Comparison of ENCODE assay signal across 8 mouse cellular contexts in genomic region chr10:85184201-85184963, GRCm38 (mm10). TPM values are rescaled to one million over a fixed set of nuclear protein-coding genes. Genes with fewer than 3 reads are reported as not detected.
DNase-seq lines count a peak whose midpoint lies in the region; ATAC-seq and TF ChIP-seq lines count a peak whose summit lies in the region.

No protein-coding gene starts in this region.

- H3K79me3 ChIP-seq in C2C12 (ENCODE audit: low read depth): no peaks in the 10 kb centered on the region

- under 1% methylated on average over 95 of the region's 95 CpGs for WGBS in liver, embryonic 16.5 days (ENCODE audit: insufficient replicate concordance)
- under 1% methylated on average over 87 of the region's 95 CpGs for WGBS in neural tube, embryonic 11.5 days

- no peaks in the 10 kb centered on the region for H3K36me3 ChIP-seq in C2C12 (ENCODE audit: control insufficient read depth, insufficient read depth)
- no peaks in the 10 kb centered on the region for H3K36me3 ChIP-seq in liver, embryonic 16.5 days (ENCODE audit: control insufficient read depth, insufficient read depth)
- H3K36me3 ChIP-seq in neural tube, embryonic 11.5 days (ENCODE audit: control insufficient read depth, insufficient read depth, low read length): no peaks in the 10 kb centered on the region

- H3K79me2 ChIP-seq in C2C12 (ENCODE audit: control insufficient read depth, insufficient read depth): no peaks in the 10 kb centered on the region

- peak; percentile 43 for DNase-seq in adrenal gland, adult 8-10 months
- DNase-seq in embryo, embryonic 11.5 days (ENCODE audit: low read depth, low spot score): peak; percentile 14
- peak; percentile 40 to 64 for DNase-seq in heart, adult 18-20 months
- peak; percentile 21 to 22 for DNase-seq in kidney, adult 8-10 months
- DNase-seq in neural tube, embryonic 11.5 days (ENCODE audit: low spot score): peak; percentile 62
- peak; percentile 67 for DNase-seq in testis, postnatal 10 days (ENCODE audit: low spot score)

- H3K9ac ChIP-seq in liver, embryonic 16.5 days (ENCODE audit: low read depth, low read length): peak overlapping the region; percentile 67
- peak overlapping the region; percentile 79 for H3K9ac ChIP-seq in neural tube, embryonic 11.5 days (ENCODE audit: low read length)

- H3ac ChIP-seq in C2C12 (ENCODE audit: control insufficient read depth, insufficient read length, low read depth): peak overlapping the region; percentile 91

- H3K27ac ChIP-seq in liver, embryonic 16.5 days (ENCODE audit: low read length): no peak overlapping the region
- H3K27ac ChIP-seq in neural tube, embryonic 11.5 days (ENCODE audit: low read depth, low read length): peak overlapping the region; percentile 72; the same call in 1 of the 2 replicates

- no peaks in the 10 kb centered on the region for H3K9me3 ChIP-seq in liver, embryonic 16.5 days (replicated peaks; ENCODE audit: control insufficient read depth, low read length)
- H3K9me3 ChIP-seq in neural tube, embryonic 11.5 days (ENCODE audit: control insufficient read depth, low read length): no peaks in the 10 kb centered on the region

- H3K4me2 ChIP-seq in liver, embryonic 16.5 days (ENCODE audit: low read depth, low read length): peak overlapping the region; percentile 79
- peak overlapping the region; percentile 99 for H3K4me2 ChIP-seq in neural tube, embryonic 11.5 days (ENCODE audit: low read depth)

- no peaks in the 10 kb centered on the region for H3K27me3 ChIP-seq in C2C12 (ENCODE audit: control insufficient read depth, insufficient read depth, insufficient read length)
- H3K27me3 ChIP-seq in liver, embryonic 16.5 days (ENCODE audit: control insufficient read depth, insufficient read depth, low read depth, low read length): peaks cover 17% of the 10 kb centered on the region
- no peaks in the 10 kb centered on the region for H3K27me3 ChIP-seq in neural tube, embryonic 11.5 days (ENCODE audit: control insufficient read depth, insufficient read depth, low read length)

- H3K4me1 ChIP-seq in liver, embryonic 16.5 days (ENCODE audit: control insufficient read depth, low read depth, low read length): no peaks in the 10 kb centered on the region; the same call in 1 of the 2 replicates
- H3K4me1 ChIP-seq in neural tube, embryonic 11.5 days (ENCODE audit: control insufficient read depth, insufficient read depth, low read length): no peaks in the 10 kb centered on the region

- TF ChIP-seq CTCF in C2C12 (IDR thresholded peaks at IDR 0.05; ENCODE audit: control insufficient read depth, insufficient read depth, insufficient read length): peak; percentile 14

- ATAC-seq in liver, embryonic 16.5 days (ENCODE audit: low read depth): peak; percentile 3; the same call in 1 of the 2 replicates
- peak; percentile 43 for ATAC-seq in neural tube, embryonic 11.5 days (ENCODE audit: insufficient read depth, low FRiP score, low TSS enrichment)

- peak overlapping the region; percentile 48 for H3K4me3 ChIP-seq in C2C12 (ENCODE audit: insufficient read depth, poor library complexity, severe bottlenecking)
- H3K4me3 ChIP-seq in liver, embryonic 16.5 days (ENCODE audit: low read depth, low read length): peak overlapping the region; percentile 72
- peak overlapping the region; percentile 87 for H3K4me3 ChIP-seq in neural tube, embryonic 11.5 days (ENCODE audit: low read depth, low read length)

TF ChIP-seq in C2C12, 6 proteins besides CTCF, POLR2A, EP300 and RAD21:
- no peak for TF ChIP-seq MYOD1 (IDR thresholded peaks at IDR 0.05; ENCODE audit: control insufficient read depth, insufficient read length, low read depth)
- TF ChIP-seq USF1 (IDR thresholded peaks at IDR 0.05; ENCODE audit: low read depth): no peak
- TF ChIP-seq MYOG (IDR thresholded peaks at IDR 0.05; ENCODE audit: control insufficient read depth, extremely low read depth, insufficient read length): no peak
- TF ChIP-seq MAX (IDR thresholded peaks at IDR 0.05): no peak
- no peak for TF ChIP-seq FOSL1 (IDR thresholded peaks at IDR 0.05; ENCODE audit: insufficient read depth, low read length, poor library complexity, severe bottlenecking)
- TF ChIP-seq CEBPB (IDR thresholded peaks at IDR 0.05; ENCODE audit: low read depth): no peak
TF ChIP-seq in C2C12: peak in this region for 0.

RNA-seq across cellular contexts. Expression of gene Cry1, which starts 0.5 kb away (rescaled TPM):
- 6.5 TPM for polyA plus RNA-seq in C2C12 (2012; fragmentation: generic; extraction: Trizol)
- 10 to 100 TPM in 2 of 4 experiments, 1 to 10 TPM in 2; 6.5 to 13.4 (median 9.2) TPM for total RNA-seq in adrenal gland, adult 8-10 months (2022)
- 10 to 100 TPM in 1 of 2 experiments, 1 to 10 TPM in 1; 9.2 to 10.8 TPM for total RNA-seq in heart, adult 18-20 months (2021)
- polyA plus RNA-seq in liver, embryonic 16.5 days (2015; fragmentation: Nextera tagmentation; extraction: Ambion mirVana): 5.7 and 6.0 TPM in 2 replicates
- polyA plus RNA-seq in neural tube, embryonic 11.5 days (2014; fragmentation: Nextera tagmentation; extraction: Ambion mirVana): 31.7 and 34.2 TPM in 2 replicates

RNA-seq across cellular contexts. Expression of gene Mterf2, which starts 56.6 kb away (rescaled TPM):
- polyA plus RNA-seq in C2C12 (2012; fragmentation: generic; extraction: Trizol): 2.8 TPM
- 10 to 100 TPM in 2 of 4 experiments, 1 to 10 TPM in 2; 5.7 to 15.3 (median 8.8) TPM for total RNA-seq in adrenal gland, adult 8-10 months (2022)
- total RNA-seq in heart, adult 18-20 months (2021): 10 to 100 TPM; 23.9 to 24.5 TPM
- polyA plus RNA-seq in liver, embryonic 16.5 days (2015; fragmentation: Nextera tagmentation; extraction: Ambion mirVana): 3.2 and 4.0 TPM in 2 replicates
- 35.9 and 38.8 TPM in 2 replicates for polyA plus RNA-seq in neural tube, embryonic 11.5 days (2014; fragmentation: Nextera tagmentation; extraction: Ambion mirVana)

Comparison
In these comparisons a context has a peak if more than half of its experiments do, and no peak if none do; other contexts are left out.
1. DNase-seq: peak in every context shown above with its lines; median percentile 67 in testis, postnatal 10 days; 62 in neural tube, embryonic 11.5 days; 52 in heart, adult 18-20 months; 43 in adrenal gland, adult 8-10 months; 22 in kidney, adult 8-10 months; 14 in embryo, embryonic 11.5 days.